Mouse (Mus musculus): Measurements from ENCODE around the gene Bcat2. TPM values are rescaled to one million over a fixed set of nuclear protein-coding genes. Genes with fewer than 3 reads are reported as not detected.

Bcat2 gene
- total and polyA plus RNA-seq, 3 experiments: 13.5 to 65.6 (median 30.9) TPM

- no peak overlapping the region for H3K27ac ChIP-seq (ENCODE audit: insufficient read depth, low read depth)
- in situ Hi-C loops (cut with MboI; ENCODE audit: low pct_ligation_motif_present, low pct_unique_long_range_greater_than_20kb, low sequenced_read_pairs): loop anchor here (5.0 kb wide), 1 partner anchor 46 kb away; the partner anchor contains the start of gene Ntn5
- no peak overlapping the region for H3K4me3 ChIP-seq (replicated peaks in 1 of 3; ENCODE audit: low read depth in 2 of 3, low read length in 2 of 3, poor library complexity in 1 of 3)
- DNase-seq (ENCODE audit: extremely low read depth): peak; percentile 21
- dilution Hi-C loops (cut with MboI; ENCODE audit: extremely low pct_ligation_motif_present, extremely low pct_unique_long_range_greater_than_20kb, low sequenced_read_pairs): no loop called here
- no peak overlapping the region for H3K4me2 ChIP-seq (ENCODE audit: insufficient read depth, low read depth, poor library complexity, severe bottlenecking)
- no peaks in the 10 kb centered on the region for H3K79me2 ChIP-seq (replicated peaks; ENCODE audit: control insufficient read depth, extremely low read depth, insufficient read depth, poor library complexity, severe bottlenecking)
- H3K9ac ChIP-seq (ENCODE audit: insufficient read depth, low read depth): no peak overlapping the region
- TF ChIP-seq HCFC1 (IDR thresholded peaks at IDR 0.05; ENCODE audit: low read depth, low read length) (peak; percentile 50), RCOR1 (conservative IDR thresholded peaks at IDR 0.05; ENCODE audit: low read depth, low read length) (no peak)
- H3K9me3 ChIP-seq (replicated peaks; ENCODE audit: low read length): peaks cover 17% of the 10 kb centered on the region
- peaks cover 0 to 22% of the 10 kb centered on the region in 2 experiments for H3K36me3 ChIP-seq (replicated peaks in 1 of 2; ENCODE audit: control insufficient read depth in 1 of 2, insufficient read depth in 1 of 2, low read length in 1 of 2)
- H3K27me3 ChIP-seq (replicated peaks): no peaks in the 10 kb centered on the region
- peaks cover 14 to 66% of the 10 kb centered on the region in 2 experiments for H3K4me1 ChIP-seq (ENCODE audit: control insufficient read depth in 1 of 2, insufficient read depth in 2 of 2)
These were observed 66.0 kb downstream of the Bcat2 start for GRCm38 (mm10) chr7:45635711-45636688.

GRCm38 (mm10) chr7:45637710-45638109 lies 67.8 kb downstream of the Bcat2 start:
- TF ChIP-seq USF1 (IDR thresholded peaks at IDR 0.05; ENCODE audit: low read depth, low read length) (no peak), JUND (conservative IDR thresholded peaks at IDR 0.05; ENCODE audit: low read depth, low read length) (no peak), E2F4 (IDR thresholded peaks at IDR 0.05; ENCODE audit: insufficient replicate concordance, low read depth, low read length) (no peak), ELF1 (IDR thresholded peaks at IDR 0.05; ENCODE audit: low read depth, low read length) (no peak), EP300 (IDR thresholded peaks at IDR 0.05; ENCODE audit: low read length) (peak; percentile 26; the same call in 1 of the 2 replicates), NRF1 (IDR thresholded peaks at IDR 0.05; ENCODE audit: low read depth, low read length) (no peak), IRF4 (IDR thresholded peaks at IDR 0.05; ENCODE audit: low read depth, low read length) (peak; percentile 51; the same call in 1 of the 2 replicates), CHD2 (IDR thresholded peaks at IDR 0.05; ENCODE audit: low read length) (no peak), ETS1 (conservative IDR thresholded peaks at IDR 0.05; ENCODE audit: low read depth, low read length) (peak; percentile 27), KAT2A (IDR thresholded peaks at IDR 0.05; ENCODE audit: insufficient replicate concordance, low read length) (no peak), TCF12 (IDR thresholded peaks at IDR 0.05; ENCODE audit: low read depth, low read length) (peak; percentile 39; the same call in 1 of the 2 replicates)
- Histone ChIP-seq H3K79me2 (replicated peaks; ENCODE audit: control insufficient read depth, extremely low read depth, insufficient read depth, poor library complexity, severe bottlenecking) (no peaks in the 10 kb centered on the region), H3K27me3 (replicated peaks) (no peaks in the 10 kb centered on the region), H3K9ac (ENCODE audit: insufficient read depth, low read depth) (no peak overlapping the region), H3K4me1 (ENCODE audit: control insufficient read depth in 1 of 2, insufficient read depth in 2 of 2) (peaks cover 20 to 83% of the 10 kb centered on the region in 2 experiments), H3K4me2 (ENCODE audit: insufficient read depth, low read depth, poor library complexity, severe bottlenecking) (no peak overlapping the region), H3K9me3 (replicated peaks; ENCODE audit: low read length) (peaks cover 10% of the 10 kb centered on the region), H3K36me3 (replicated peaks in 1 of 2; ENCODE audit: control insufficient read depth in 1 of 2, insufficient read depth in 1 of 2, low read length in 1 of 2) (peaks cover 0 to 14% of the 10 kb centered on the region in 2 experiments), H3K27ac (ENCODE audit: insufficient read depth, low read depth) (no peak overlapping the region), H3K4me3 (replicated peaks in 1 of 3; ENCODE audit: low read depth in 2 of 3, low read length in 2 of 3, poor library complexity in 1 of 3) (no peak overlapping the region)
- DNase-seq (ENCODE audit: extremely low read depth): peak; percentile 48
- dilution Hi-C loops (cut with MboI; ENCODE audit: extremely low pct_ligation_motif_present, extremely low pct_unique_long_range_greater_than_20kb, low sequenced_read_pairs): no loop called here
- in situ Hi-C loops (cut with MboI; ENCODE audit: low pct_ligation_motif_present, low pct_unique_long_range_greater_than_20kb, low sequenced_read_pairs): loop anchor here (5.0 kb wide), 1 partner anchor 45 kb away; the partner anchor contains the start of gene Ntn5
